Mouse (Mus musculus): ENCODE measurements around the gene Cpeb4.

Gene Cpeb4

DNA sequence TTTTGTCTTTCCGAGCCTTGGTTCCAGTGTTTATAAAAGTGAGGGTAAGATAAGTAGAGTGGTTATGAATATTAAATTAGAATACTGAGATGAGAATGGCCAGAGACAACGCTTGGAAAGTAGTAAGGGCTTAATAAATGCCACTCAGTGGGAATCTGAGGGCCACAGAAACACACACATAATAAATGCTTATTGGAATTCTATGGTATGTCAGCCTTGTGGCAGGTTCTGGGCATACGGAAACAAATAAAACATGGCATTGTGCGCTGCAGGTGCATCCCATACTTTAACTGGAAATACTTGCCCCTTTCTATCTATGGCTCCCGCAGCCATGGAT lies 24.6 kb upstream of the Cpeb4 start:
- no peak for DNase-seq

DNA sequence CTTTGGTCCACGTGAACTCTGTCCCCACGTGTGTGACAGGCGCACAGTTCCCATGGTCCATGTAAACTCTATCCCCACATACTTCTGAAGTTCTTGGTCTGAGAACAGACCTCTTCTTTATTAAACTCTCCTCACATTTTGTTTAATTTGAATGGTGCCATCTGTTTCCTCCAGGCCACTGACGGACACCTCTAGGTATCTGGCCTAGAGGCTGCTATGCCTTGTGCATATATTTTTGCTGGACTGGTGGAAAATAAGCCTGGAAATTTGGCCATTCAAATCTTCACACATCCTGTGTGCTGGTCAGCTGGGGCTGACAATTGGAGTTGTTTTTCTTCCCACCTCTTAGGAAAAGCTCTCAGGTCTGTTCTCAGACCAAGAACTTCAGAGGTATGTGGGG lies 23.3 kb upstream of the Cpeb4 start:
- no peak for DNase-seq

DNA sequence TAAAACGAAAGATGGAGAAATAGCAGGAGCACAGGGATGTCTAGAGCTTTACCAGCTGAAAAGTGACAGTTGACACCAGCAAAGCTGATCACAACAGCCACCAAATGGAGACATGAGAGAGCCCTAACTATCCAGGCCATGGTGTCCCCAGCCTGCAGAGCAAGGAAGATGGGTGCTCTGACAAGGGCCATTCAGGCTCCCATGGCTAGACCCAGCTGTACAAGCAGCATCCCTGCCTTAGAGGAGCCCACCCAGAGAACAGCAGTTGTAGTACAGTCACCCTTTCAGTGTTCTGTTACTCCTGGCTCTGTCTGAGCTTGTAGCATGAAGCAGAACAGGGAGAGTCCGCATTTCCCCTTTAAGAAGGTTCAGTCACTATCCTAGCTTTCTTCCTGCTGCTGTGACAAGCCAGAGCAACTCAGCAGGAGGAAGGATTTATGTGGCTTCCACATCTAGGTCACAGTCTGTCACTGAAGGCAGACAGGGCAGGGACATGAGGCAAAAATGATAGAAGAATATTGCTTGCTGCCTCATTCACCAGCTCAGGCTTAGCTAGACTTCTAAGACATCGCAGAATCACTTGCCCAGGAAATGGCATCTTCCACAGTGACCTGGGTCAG lies 21.7 kb upstream of the Cpeb4 start:
- no peak for DNase-seq

DNA sequence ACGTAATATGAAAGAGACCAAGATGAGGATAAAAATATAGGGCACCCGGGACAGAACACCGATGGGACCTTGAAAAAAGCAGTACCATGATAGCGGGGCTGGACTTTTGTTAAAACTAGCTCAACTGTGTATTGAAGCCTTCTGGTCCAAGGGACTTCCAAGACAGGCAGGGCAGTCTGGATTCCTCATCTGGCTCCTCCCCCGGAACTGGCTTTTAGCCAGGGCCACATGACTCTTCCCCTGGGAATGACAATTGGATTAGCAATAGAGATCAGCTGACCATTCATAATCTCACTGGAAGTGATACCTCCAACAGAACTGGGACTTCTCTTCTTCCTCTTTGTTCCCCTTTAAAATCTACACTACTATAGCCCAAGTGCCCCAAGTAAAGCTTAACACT lies 21.0 kb upstream of the Cpeb4 start:
- no peak for DNase-seq

DNA sequence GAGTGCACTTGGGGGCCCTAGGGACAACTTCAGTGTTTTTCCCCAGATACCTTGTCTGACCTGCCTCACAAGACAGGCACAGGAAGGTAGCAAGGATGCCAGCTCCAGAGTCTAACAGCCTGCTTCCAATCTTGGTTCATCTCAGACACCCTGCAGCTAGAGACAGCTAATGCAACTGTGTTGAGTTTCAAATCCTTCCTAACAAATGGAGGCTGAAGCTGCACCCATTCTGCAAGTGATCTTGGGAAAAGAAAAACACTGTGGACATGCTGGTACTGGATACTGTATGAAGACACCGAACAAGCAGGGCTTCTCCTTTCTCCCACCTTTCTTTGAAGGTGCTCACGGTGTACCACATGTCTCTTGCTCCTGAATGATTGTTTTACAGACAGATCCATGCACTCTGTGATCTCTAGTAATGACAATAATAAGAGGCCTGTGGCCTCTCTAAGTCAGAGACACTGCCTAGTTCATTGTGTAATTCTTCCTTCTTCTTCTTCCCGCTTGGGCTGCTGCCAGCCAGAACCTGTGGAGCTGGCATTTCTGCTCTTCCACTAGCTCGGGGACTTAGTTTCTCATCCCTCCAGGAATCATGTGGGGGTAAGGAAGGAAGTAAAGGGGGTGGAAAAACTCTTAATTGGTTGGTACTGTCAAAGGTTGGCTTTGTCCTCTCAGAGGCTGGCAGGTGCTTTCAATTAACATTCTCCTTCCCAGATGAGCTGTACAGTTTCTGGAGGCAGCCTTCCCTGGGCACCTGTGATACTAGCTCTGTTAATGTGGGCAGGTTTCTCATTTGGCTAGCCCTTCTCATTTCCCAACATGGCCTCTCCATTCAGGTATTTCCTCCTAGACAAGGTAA lies 20.1 kb upstream of the Cpeb4 start:
- DNase-seq, result no peak

DNA sequence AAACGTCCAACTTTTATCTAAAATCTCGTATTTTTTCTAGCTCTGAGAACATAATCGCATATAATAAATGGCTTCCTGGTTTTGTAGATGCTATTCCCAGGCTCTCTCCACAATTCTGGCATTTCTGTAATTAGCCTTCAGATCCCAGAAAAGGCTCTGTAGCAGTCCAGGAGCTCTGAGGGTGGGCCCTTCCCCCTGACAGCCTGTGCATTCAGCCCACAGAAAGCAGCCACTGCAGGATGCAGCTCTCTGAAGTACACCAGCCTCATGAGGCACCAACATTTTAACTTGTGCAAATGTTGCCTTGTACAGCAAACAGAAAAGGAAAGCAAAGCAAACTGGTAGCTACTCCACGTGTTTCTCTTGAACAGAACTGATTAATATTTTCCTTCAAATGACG lies 17.1 kb upstream of the Cpeb4 start:
- DNase-seq, result peak; percentile 67

DNA sequence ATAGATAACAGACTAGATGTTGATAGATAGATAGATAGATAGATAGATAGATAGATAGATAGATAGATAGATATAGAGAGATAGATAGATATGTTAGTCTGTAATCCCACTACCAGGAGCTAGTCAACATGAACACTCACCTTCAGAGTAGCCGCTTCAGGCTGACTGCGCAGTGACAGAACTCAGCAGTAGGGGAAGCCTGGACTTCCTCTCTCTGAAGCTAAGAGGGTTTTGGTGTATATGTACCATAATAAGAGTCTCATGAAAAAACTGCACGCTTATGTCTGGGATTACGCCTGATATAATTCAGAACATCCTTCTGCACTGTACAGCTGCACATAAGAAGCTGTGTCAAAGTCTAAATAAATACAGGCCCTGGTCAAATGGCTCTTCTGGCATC lies 14.5 kb upstream of the Cpeb4 start:
- DNase-seq, result no peak

DNA sequence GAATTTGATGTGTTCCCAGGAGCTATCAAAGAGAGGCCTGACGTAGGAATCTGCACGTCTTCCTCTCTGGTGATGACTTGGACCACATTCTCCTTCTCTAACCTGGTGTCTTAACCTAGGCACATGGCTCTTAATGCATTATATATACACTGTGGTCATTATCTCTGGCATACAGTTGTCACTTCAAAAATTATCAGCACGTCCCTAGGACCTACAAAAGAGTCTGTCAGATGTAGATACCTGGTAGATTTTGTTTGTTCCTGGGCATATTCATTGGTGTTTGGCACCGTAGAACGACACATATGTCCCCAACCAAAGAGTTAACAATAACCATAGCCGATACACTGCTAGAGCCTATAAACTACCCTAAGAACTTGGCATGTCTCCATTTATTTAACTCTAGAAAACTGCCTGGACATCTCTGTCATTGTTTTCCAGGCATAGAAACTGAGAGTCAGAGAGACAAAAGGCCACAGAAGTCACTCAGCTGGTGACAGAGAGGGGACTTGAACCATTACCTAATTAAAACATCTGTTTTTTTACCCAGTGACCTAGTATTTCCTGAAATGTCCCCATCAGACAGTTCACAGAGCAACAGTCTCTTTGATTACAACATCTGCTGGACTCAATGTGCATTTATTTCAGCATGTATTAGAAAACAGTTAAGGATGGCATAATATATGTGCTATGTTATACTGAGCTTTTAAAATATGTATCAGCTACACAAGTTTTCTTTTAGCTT lies 10.7 kb upstream of the Cpeb4 start:
- no peak for DNase-seq

DNA sequence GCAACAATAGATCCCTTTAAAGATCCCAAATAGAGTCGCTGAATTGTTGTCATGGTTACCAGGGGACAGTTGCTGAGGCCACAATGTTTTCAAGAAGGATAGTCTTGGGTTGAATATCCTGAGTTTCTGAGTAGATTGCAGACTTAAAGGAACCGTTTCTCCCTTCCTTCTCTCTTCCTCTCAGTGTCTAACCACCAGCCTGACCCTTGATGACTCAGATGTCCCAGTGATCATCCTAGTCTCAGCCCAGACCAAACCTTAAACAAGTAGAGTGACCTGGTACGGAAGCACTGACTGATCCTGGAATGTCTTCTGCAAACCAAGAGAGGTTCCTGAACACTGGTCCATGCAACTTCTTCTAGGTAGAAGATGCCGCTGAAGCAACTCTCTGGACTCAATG lies 4.0 kb upstream of the Cpeb4 start:
- no peak for DNase-seq

DNA sequence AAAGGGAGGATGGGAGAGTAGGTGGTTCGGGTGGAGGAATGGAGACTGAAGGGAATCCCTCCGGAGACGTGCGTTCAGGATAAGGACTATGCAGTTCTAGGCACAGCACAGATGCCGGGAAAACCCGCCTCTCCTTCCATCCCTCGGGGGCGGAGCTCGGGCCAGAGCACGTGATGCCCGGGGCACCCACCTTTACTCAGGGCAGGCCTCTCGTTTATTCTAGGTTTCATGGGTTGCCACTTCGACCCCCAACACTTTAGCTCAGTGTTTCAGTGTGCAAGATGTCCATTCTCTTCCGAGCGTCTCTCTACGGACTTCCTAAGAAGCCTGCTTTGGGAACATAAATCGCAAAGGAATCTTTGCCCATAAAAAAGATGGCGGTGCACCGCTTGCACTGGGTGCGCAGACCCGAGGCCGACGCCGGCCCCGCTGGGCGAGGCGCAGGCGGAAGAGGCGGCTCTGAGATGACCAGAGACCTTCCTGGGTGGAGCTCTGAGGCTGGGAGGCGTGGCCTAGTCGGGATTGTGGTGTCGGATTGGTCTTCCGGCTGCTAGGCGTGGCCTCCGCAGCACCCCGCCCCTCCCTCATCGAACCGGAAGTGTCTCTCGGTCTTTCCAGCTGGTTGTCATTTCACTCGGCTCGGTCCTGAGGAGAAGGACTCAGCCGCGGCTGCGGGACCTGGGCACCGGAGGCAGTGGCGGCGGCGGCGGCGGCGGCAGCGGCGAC lies 1.6 kb upstream of the Cpeb4 start:
- DNase-seq, result peak; percentile 100

DNA sequence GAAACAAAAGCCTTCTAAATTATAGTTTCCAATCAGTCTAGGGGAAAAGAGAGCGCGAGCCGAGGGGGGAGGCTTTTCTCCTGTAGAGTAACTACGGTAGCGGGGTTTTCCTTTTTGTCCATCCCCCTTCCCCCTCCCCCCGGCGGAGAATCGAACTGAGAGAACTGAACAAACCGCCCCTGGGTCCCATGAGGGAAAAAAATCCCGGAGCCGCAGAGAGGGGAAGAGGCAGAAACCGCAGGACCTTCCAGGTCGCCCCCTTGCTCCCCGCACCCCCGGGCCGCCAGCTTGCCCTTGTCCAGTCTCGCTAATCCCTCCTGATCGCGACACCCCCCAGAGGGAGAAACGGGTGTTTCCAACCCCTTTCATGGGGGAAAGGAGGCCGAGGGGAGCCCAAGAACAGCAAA lies 873 bp upstream of the Cpeb4 start:
- peak; percentile 33 for DNase-seq

DNA sequence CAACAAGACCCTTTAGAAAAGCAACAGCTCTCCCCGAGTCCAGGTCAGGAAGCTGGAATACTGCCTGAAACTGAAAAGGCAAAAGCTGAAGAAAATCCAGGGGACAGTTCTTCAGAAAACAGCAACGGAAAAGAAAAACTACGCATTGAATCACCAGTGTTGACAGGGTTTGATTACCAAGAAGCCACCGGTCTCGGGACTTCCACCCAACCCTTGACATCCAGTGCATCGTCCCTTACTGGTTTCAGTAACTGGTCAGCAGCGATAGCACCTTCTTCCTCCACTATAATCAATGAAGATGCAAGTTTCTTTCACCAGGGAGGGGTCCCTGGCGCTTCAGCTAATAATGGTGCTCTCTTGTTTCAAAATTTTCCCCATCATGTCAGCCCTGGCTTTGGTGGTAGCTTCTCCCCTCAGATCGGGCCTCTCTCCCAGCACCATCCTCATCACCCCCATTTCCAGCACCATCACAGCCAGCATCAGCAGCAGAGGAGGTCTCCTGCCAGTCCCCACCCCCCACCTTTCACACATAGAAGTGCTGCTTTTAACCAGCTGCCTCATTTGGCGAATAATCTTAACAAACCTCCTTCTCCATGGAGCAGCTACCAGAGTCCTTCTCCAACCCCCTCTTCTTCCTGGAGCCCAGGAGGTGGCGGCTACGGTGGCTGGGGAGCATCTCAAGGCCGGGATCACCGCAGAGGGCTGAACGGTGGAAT lies 693 bp downstream of the Cpeb4 start:
- peak; percentile 49 for DNase-seq

DNA sequence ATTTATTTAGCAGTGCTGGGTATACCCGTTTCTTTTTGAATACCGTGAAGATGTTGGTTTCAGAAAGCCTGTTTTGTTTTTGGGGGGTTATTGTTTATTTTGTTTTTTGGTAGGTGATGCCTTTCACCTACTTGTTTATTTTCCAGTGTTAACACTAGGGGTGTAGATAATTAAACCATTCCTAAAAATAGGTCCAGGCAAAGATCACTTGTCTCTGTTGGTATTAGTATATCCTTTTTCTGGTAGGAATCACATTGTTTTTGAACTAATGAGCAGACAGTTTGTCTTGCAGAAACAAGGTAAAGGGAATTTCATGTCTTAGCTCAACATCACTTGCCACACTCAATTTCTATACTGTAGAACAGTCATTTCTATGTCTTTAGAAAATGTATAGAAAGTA lies 2.1 kb downstream of the Cpeb4 start:
- DNase-seq, result no peak

DNA sequence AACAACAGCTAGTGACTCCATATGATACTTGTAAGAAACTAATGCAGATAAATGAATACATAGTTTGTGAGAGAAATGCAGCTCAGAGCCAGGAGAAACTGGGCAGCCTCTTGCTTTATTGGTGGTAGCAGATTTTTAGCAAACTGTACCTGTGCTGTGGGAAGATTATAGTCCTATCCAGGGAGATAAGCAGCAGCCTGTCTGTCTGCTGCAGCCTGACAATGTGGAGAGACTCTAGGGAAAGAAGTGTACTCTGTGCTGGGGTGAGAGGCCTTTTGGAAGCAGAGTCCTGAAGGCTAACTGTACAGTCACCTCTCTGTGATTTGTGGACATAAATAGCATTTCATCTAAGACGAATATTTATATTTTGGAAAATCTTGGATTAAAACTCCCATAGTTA lies 11.7 kb downstream of the Cpeb4 start:
- no peak for DNase-seq

DNA sequence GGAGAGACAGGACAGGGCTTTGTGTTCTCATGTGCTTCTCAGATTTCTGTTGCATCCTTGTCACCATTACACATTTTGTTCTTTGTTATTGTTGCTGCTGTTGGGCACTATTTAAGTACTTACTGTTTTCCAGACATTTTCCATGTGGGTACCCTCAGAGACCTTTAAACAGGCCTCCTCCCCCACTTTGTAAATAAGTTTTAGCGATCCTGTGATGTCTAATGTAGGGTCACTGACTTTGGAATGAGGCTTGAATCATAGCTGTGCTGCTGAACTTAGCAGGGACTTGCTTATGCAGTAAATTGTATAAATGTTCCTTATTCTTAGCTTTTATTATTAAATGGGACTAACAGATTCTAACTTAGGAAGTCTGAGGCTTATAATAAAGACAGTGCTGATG lies 13.8 kb downstream of the Cpeb4 start:
- DNase-seq, result no peak

DNA sequence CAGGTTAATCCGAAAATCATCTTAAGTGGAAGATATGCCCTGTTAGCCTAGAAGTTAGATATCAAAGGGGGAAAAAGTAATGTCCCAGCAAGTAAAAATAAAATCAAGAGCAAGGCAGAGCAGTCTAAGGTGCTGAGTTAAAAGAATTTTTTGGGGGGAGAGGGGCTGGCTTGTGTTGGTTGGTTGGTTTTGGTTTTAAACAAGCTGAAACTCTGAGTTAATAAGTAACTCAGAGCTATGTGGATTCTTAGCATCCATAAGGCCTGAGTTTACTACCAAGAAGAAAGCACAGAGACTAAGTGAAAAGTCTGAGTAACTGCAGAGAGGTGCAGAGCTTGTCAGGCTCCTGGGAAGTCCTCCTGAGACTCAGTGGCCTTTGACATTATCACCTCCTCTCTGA lies 16.2 kb downstream of the Cpeb4 start:
- DNase-seq, result no peak

DNA sequence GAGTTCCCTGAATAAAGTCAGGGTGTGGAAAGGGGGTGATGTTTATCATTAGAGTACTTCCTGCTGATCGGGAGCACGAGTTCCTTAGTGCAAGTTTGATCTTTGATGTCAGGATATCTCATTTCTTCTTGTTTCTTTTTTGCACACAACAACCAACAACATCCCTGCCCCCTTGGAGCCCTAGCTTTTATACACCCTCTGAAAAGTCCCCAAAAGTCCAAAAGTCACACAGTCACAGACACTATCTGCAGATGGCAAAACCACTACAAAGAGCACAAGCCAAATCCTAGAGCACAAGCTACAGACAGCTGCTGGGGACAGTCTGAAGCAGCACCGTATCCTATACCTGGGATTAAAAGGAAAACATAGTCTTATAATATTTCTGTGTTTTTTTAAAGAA lies 20.1 kb downstream of the Cpeb4 start:
- no peak for DNase-seq

DNA sequence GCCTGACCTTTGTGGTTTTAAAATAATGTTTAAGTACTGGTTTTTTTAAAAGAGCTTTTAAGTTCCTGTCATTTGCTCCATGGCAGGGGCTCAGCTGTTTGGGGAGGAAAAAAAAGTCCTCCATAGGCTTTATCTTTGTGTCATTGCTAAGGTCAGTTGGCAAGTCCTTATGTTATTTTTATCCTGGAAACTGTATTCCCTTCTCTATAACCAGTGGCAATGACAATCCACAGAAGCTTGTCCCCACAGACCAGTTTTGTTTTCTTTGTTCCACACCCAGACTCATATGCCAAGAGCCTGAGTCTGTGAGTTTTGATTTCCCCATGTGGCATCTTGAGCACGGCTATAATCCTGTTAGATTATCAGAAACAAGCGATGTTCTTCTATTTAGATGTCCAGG lies 21.6 kb downstream of the Cpeb4 start:
- no peak for DNase-seq

DNA sequence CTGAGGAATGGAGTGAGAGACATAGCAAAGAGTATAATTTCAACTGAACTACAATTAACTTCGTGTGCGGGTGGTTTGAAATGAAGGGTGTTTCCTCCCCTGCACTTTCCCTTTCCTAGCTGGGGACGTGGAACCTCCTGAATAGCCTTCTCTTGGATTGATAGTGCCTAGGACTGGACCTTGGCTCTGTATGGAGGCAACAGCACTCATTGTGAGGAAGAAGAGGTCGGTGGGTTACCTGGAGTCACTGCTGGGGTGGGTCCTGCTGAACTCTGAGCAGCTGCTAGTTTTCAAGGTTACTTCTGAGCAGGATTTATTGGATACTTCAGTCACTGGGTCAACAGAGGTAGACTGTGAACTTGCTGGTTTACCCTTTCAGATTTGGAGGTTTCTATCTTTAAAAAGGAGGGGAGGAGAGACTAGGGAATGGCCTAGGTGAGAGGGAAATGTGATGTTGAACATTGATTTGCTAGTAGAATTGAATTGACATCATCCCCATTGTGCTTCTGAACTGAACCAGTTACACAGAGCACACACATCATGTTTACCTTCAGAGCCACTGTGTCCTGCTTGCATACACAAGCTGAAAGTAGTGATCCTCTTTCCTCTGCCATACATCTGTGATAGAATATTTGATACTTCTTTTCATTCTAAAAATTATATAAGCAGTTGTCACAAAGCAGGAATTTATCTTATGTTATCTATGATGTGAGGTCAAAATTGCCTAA lies 24.2 kb downstream of the Cpeb4 start:
- DNase-seq, result no peak

DNA sequence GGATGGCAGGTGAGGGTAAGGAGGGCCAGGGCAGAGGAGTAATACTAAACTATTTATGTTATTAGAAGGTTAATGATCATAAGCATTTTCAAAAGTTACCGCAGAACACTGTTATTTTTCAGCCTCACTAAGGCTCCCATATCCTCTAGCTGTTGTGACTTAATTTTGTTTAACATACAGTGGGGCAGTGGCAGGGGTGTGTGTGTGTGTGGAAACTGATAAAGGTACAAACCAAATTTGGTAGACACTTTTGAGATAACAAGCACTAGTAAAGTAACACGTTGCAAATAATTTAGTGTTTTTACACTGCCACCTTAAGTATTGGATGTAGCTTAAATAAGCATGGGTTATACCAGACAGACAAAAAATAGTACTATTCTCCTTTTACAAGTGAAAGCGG lies 24.9 kb downstream of the Cpeb4 start:
- DNase-seq, result no peak

DNA sequence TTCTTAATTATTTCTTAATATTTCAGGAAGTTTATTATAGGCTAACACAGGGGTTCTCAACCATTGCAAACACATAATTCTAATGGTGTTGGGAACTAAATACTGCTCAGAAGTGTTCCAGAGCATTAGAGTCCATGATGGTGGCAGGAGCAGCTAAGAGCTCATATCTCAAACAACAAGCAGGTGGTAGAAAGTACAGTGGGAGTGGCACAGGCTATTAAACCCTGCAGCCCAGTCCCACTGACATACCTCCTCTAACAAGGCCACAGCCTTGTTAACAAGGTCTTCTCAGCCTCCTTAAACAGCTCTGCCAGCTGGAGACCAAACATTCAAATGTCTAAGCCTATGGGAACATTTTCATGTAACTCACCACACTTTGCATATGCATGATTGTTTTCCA lies 27.2 kb downstream of the Cpeb4 start:
- no peak for DNase-seq

DNA sequence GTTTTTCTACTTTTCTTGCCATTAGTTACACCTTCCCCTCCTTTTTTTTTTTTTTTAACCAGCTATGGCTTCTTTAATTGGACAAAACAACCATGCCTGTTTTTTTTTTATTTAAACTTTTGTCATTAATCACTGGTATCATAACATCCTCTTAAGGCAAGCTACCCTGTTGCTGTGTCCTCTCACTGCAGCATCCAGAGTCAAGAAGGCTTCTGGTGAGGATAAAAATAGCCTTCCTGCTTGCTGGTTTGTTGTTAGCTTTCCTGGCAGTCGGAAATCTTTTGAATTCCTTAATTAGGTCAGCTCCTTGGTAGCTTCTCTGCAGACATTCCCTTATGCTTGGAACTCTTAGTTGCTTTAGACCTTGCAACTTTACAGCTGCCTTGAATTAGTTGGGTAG lies 28.7 kb downstream of the Cpeb4 start:
- DNase-seq, result no peak
